In genomic region chr13:8783686-8784307, GRCm38 (mm10) we compare ENCODE assay signal across 26 mouse cellular contexts.
DNase-seq lines count a peak whose midpoint lies in the region; ATAC-seq lines count a peak whose summit lies in the region.
"Had no signal": no experiment of that assay in that cellular context is flagged by ENCODE, and none has a peak within 500 bp of the region (broad histone marks: within the 10 kb centered on the region; RNA-seq: fewer than 3 reads in every experiment).

No protein-coding gene starts in this region.

- H3K27ac ChIP-seq in heart, embryonic 16.5 days (ENCODE audit: low read length): no peak overlapping the region
- H3K27ac ChIP-seq: forebrain, embryonic 10.5 days; forebrain, embryonic 13.5 days; heart, embryonic 13.5 days; hindbrain, embryonic 14.5 days; hindbrain, postnatal 0 days had no signal

- H3K36me3 ChIP-seq in heart, embryonic 16.5 days (ENCODE audit: control insufficient read depth, insufficient read depth): no peaks in the 10 kb centered on the region
- H3K36me3 ChIP-seq: forebrain, embryonic 10.5 days; G1E; heart, embryonic 13.5 days had no signal

- peaks cover 4% of the 10 kb centered on the region; the same call in 1 of the 2 replicates for H3K27me3 ChIP-seq in heart, embryonic 16.5 days (ENCODE audit: control insufficient read depth, insufficient read depth, low read length)
- H3K27me3 ChIP-seq: CH12.LX; forebrain, embryonic 13.5 days had no signal

- 65% methylated on average over 10 of the region's 10 CpGs for WGBS in heart, embryonic 16.5 days

- H3K9ac ChIP-seq in heart, embryonic 16.5 days (ENCODE audit: low read length): no peak overlapping the region
- H3K9ac ChIP-seq: forebrain, embryonic 13.5 days; heart, embryonic 13.5 days; hindbrain, embryonic 14.5 days had no signal

- no peak overlapping the region for H3K4me3 ChIP-seq in heart, embryonic 16.5 days (ENCODE audit: low read length)
- H3K4me3 ChIP-seq: forebrain, embryonic 10.5 days; forebrain, embryonic 13.5 days; heart, embryonic 13.5 days had no signal

- no peak overlapping the region for H3K4me2 ChIP-seq in heart, embryonic 16.5 days (ENCODE audit: low read depth, low read length)
- H3K4me2 ChIP-seq: forebrain, embryonic 13.5 days; heart, embryonic 13.5 days; hindbrain, embryonic 14.5 days had no signal

- peak; percentile 3 for DNase-seq in CD4-positive, CD25-positive, alpha-beta regulatory T cell, adult 2 months (ENCODE audit: low read depth, low spot score)
- DNase-seq in heart, postnatal 4 days: no peak
- peak; percentile 11 for DNase-seq in thymus, postnatal 25 days
- DNase-seq in thymus, postnatal 14 days: no peak
- peak; percentile 34 for DNase-seq in T-cell, adult 2 months (ENCODE audit: low spot score)
- DNase-seq: adrenal gland, adult 8-10 months; adrenal gland, postnatal 25 days; cerebellum, adult 18-20 months; cerebellum, adult 9-10 months; cerebellum, postnatal 14 days; gastrocnemius, postnatal 25 days; heart, adult 18-20 months; heart, postnatal 36 days had no signal

- no peaks in the 10 kb centered on the region for H3K4me1 ChIP-seq in heart, embryonic 16.5 days (ENCODE audit: control insufficient read depth, insufficient read depth, low read length)
- H3K4me1 ChIP-seq: forebrain, embryonic 13.5 days; heart, embryonic 13.5 days had no signal

- no peaks in the 10 kb centered on the region for H3K9me3 ChIP-seq in heart, embryonic 16.5 days (replicated peaks; ENCODE audit: control insufficient read depth, low read length)
- H3K9me3 ChIP-seq: forebrain, embryonic 10.5 days; forebrain, embryonic 13.5 days; G1E; heart, embryonic 13.5 days had no signal

- ATAC-seq in CD4-positive, CD25-positive, alpha-beta regulatory T cell, adult 4 months: no peak
- ATAC-seq in heart, embryonic 16.5 days (replicated peaks; ENCODE audit: extremely low read depth, insufficient read depth, low FRiP score): peak; percentile 47
- ATAC-seq in activated CD4-positive, CD25-positive, alpha-beta regulatory T cell, adult 4 months: no peak
- ATAC-seq: hindbrain, postnatal 0 days; inflammation-experienced regulatory T-cells, adult 6 months; intestine, embryonic 16.5 days; Patski had no signal

Comparison
In these comparisons a context has a peak if more than half of its experiments do, and no peak if none do; other contexts are left out.
1. DNase-seq: peak in CD4-positive, CD25-positive, alpha-beta regulatory T cell, adult 2 months (single experiment), thymus, postnatal 25 days (single experiment) and T-cell, adult 2 months (single experiment); none in heart, postnatal 4 days (single experiment) and thymus, postnatal 14 days (single experiment).